Mouse (Mus musculus) MEL (cell line): ENCODE measurements around the gene Cntn2. TPM values are rescaled to one million over a fixed set of nuclear protein-coding genes. Genes with fewer than 3 reads are reported as not detected.

Experiments
- DNase-seq: peaks from one replicate; pipeline ENCODE4 v3.0.0; 2011; ENCODE audit warnings: low read depth, low spot score
- H3K27ac ChIP-seq: 2 replicates; pipeline ENCODE4 v1.5.1; 2012; ENCODE audit warnings: low read depth, mild to moderate bottlenecking, control low read depth, low read length, moderate library complexity; ENCODE audit not compliant: control insufficient read depth
- H3K27me3 ChIP-seq, 2 experiments: fragments of 150-350 bp in 1 of 2; sonication (generic) in 1 of 2; 2 replicates each; pipeline ENCODE4 v1.6.1; 2012; ENCODE audit warnings: low read length in 2 of 2, mild to moderate bottlenecking in 2 of 2, improper control_type of control experiment in 1 of 2, moderate library complexity in 1 of 2; ENCODE audit not compliant: insufficient read depth in 2 of 2, control insufficient read depth in 1 of 2
- H3K36me3 ChIP-seq, 2 experiments: 2 replicates each; pipeline ENCODE4 v1.6.1; 2012 to 2014; ENCODE audit warnings: low read length in 2 of 2, improper control_type of control experiment in 1 of 2, inconsistent platforms in 1 of 2, mild to moderate bottlenecking in 1 of 2; ENCODE audit not compliant: insufficient read depth in 2 of 2, control insufficient read depth in 1 of 2
- H3K4me1 ChIP-seq, 2 experiments: fragments of 150-350 bp in 1 of 2; sonication (generic) in 1 of 2; 2 replicates each; pipeline ENCODE4 v1.6.1; 2012; ENCODE audit warnings: low read length in 2 of 2, improper control_type of control experiment in 1 of 2, mild to moderate bottlenecking in 1 of 2; ENCODE audit not compliant: insufficient read depth in 2 of 2, control insufficient read depth in 1 of 2
- H3K4me3 ChIP-seq, 2 experiments: fragments of 150-350 bp in 1 of 2; sonication (generic) in 1 of 2; 2 replicates each; pipeline ENCODE4 v1.5.1; 2012; ENCODE audit warnings: low read depth in 2 of 2, low read length in 2 of 2, mild to moderate bottlenecking in 2 of 2, moderate library complexity in 2 of 2, control low read depth in 1 of 2, improper control_type of control experiment in 1 of 2; ENCODE audit not compliant: control insufficient read depth in 1 of 2, insufficient read depth in 1 of 2
- H3K79me2 ChIP-seq: 2 replicates; pipeline ENCODE4 v1.6.1; 2012; ENCODE audit warnings: mild to moderate bottlenecking, low read length, moderate library complexity; ENCODE audit not compliant: control insufficient read depth, poor library complexity, insufficient read depth
- H3K9ac ChIP-seq: 2 replicates; pipeline ENCODE4 v1.6.1; 2012; ENCODE audit warnings: low read depth, mild to moderate bottlenecking, control low read depth, low read length, moderate library complexity; ENCODE audit not compliant: control insufficient read depth, poor library complexity, severe bottlenecking
- H3K9me3 ChIP-seq: fragments of 150-350 bp; sonication (generic); replicated peaks from 2 replicates; pipeline ENCODE4 v1.6.1; 2012; ENCODE audit warnings: mild to moderate bottlenecking, low read length, improper control_type of control experiment, moderate library complexity; ENCODE audit not compliant: insufficient read depth
- BHLHE40 ChIP-seq: IDR thresholded peaks from 2 replicates; pipeline ENCODE4 v1.6.1; 2012; ENCODE audit warnings: low read depth, mild to moderate bottlenecking, inconsistent platforms, low read length, improper control_type of control experiment, borderline replicate concordance
- CHD2 ChIP-seq: IDR thresholded peaks from 2 replicates; pipeline ENCODE4 v1.6.1; 2011; ENCODE audit warnings: low read length, improper control_type of control experiment
- CTCF ChIP-seq, 3 experiments: IDR thresholded peaks in 2 of 3; conservative IDR thresholded peaks in 1 of 3; 2 replicates each; pipeline ENCODE4 v1.5.1; 2011 to 2012; ENCODE audit warnings: low read length in 3 of 3, low read depth in 2 of 3, mild to moderate bottlenecking in 2 of 3, improper control_type of control experiment in 1 of 3, inconsistent platforms in 1 of 3, mixed read lengths in 1 of 3, moderate library complexity in 1 of 3; ENCODE audit not compliant: control insufficient read depth in 1 of 3, insufficient read depth in 1 of 3, poor library complexity in 1 of 3, severe bottlenecking in 1 of 3
- EP300 ChIP-seq, 2 experiments: IDR thresholded peaks; 2 replicates each; pipeline ENCODE4 v1.6.1; 2011; ENCODE audit warnings: improper control_type of control experiment in 2 of 2, low read length in 2 of 2, low read depth in 1 of 2, mild to moderate bottlenecking in 1 of 2
- ETS1 ChIP-seq: IDR thresholded peaks from 2 replicates; pipeline ENCODE4 v1.6.1; 2012; ENCODE audit warnings: low read depth, mild to moderate bottlenecking, inconsistent platforms, low read length, improper control_type of control experiment, moderate library complexity
- HCFC1 ChIP-seq: IDR thresholded peaks from 2 replicates; pipeline ENCODE4 v1.6.1; 2012; ENCODE audit warnings: low read depth, mild to moderate bottlenecking, inconsistent platforms, low read length, improper control_type of control experiment, moderate library complexity
- JUND ChIP-seq: IDR thresholded peaks from 2 replicates; pipeline ENCODE4 v1.6.1; 2011; ENCODE audit warnings: low read depth, mild to moderate bottlenecking, improper control_type of control experiment, low read length
- KAT2A ChIP-seq: conservative IDR thresholded peaks from 2 replicates; pipeline ENCODE4 v1.6.1; 2012; ENCODE audit warnings: low read depth, low read length, improper control_type of control experiment, inconsistent platforms
- MAFK ChIP-seq: IDR thresholded peaks from 2 replicates; pipeline ENCODE4 v1.6.1; 2011; ENCODE audit warnings: low read depth, mild to moderate bottlenecking, low read length, improper control_type of control experiment, borderline replicate concordance
- MAX ChIP-seq: IDR thresholded peaks from 2 replicates; pipeline ENCODE4 v1.6.1; 2011; ENCODE audit warnings: low read length, improper control_type of control experiment
- MAZ ChIP-seq: IDR thresholded peaks from 2 replicates; pipeline ENCODE4 v1.6.1; 2012; ENCODE audit warnings: low read depth, mild to moderate bottlenecking, inconsistent platforms, low read length, improper control_type of control experiment
- MEF2A ChIP-seq: IDR thresholded peaks from 2 replicates; pipeline ENCODE4 v1.6.1; 2014; ENCODE audit warnings: low read depth, mild to moderate bottlenecking, inconsistent platforms, low read length, improper control_type of control experiment; ENCODE audit not compliant: poor library complexity, insufficient replicate concordance, severe bottlenecking; ENCODE audit errors: extremely low read depth
- NRF1 ChIP-seq: IDR thresholded peaks from 2 replicates; pipeline ENCODE4 v1.6.1; 2014; ENCODE audit warnings: low read depth, mild to moderate bottlenecking, inconsistent platforms, low read length, improper control_type of control experiment, moderate library complexity; ENCODE audit not compliant: poor library complexity, insufficient read depth, severe bottlenecking
- POLR2A ChIP-seq, 2 experiments: IDR thresholded peaks; 2 replicates each; pipeline ENCODE4 v1.6.1; 2011 to 2012; ENCODE audit warnings: low read length in 2 of 2, mild to moderate bottlenecking in 2 of 2, control low read depth in 1 of 2, improper control_type of control experiment in 1 of 2, low read depth in 1 of 2, moderate library complexity in 1 of 2; ENCODE audit not compliant: control insufficient read depth in 1 of 2, insufficient read depth in 1 of 2, poor library complexity in 1 of 2
- POLR2AphosphoS2 ChIP-seq: IDR thresholded peaks from 2 replicates; pipeline ENCODE4 v1.6.1; 2011; ENCODE audit warnings: low read length, improper control_type of control experiment
- RCOR1 ChIP-seq: IDR thresholded peaks from 2 replicates; pipeline ENCODE4 v1.6.1; 2012; ENCODE audit warnings: low read depth, mild to moderate bottlenecking, inconsistent platforms, low read length, improper control_type of control experiment
- SIN3A ChIP-seq: IDR thresholded peaks from 2 replicates; pipeline ENCODE4 v1.6.1; 2012; ENCODE audit warnings: low read length, improper control_type of control experiment, inconsistent platforms
- TAL1 ChIP-seq: IDR thresholded peaks from 2 replicates; pipeline ENCODE4 v1.6.1; 2012; ENCODE audit warnings: mild to moderate bottlenecking, inconsistent platforms, low read length, moderate library complexity, mixed read lengths
- TBP ChIP-seq: IDR thresholded peaks from 2 replicates; pipeline ENCODE4 v1.8.0; 2011; ENCODE audit warnings: low read depth, low read length, improper control_type of control experiment
- UBTF ChIP-seq: IDR thresholded peaks from 2 replicates; pipeline ENCODE4 v1.6.1; 2012; ENCODE audit warnings: low read depth, mild to moderate bottlenecking, inconsistent platforms, low read length, improper control_type of control experiment, moderate library complexity, borderline replicate concordance; ENCODE audit not compliant: insufficient read depth
- USF1 ChIP-seq: IDR thresholded peaks from 2 replicates; pipeline ENCODE4 v1.6.1; 2014; ENCODE audit warnings: low read depth, mild to moderate bottlenecking, inconsistent platforms, low read length, improper control_type of control experiment, moderate library complexity
- ZKSCAN1 ChIP-seq: IDR thresholded peaks from 2 replicates; pipeline ENCODE4 v1.6.1; 2012; ENCODE audit warnings: low read depth, mild to moderate bottlenecking, inconsistent platforms, low read length, improper control_type of control experiment, moderate library complexity
- polyA plus RNA-seq, 2 experiments: library from polyadenylated mRNA; stranded (reverse) in 1 of 2; unstranded in 1 of 2; fragments of >175 nt in 1 of 2; fragments of >200 nt in 1 of 2; gene quantifications; 2 replicates each; pipeline versions ENCODE4 v1.2.1 to v1.2.4; 2012; ENCODE audit warnings: low replicate concordance in 2 of 2, low read depth in 1 of 2; ENCODE audit not compliant: insufficient read length in 2 of 2, insufficient read depth in 1 of 2, missing spikeins in 1 of 2
- total RNA-seq: library from RNA; depleted of rRNA; stranded (reverse); fragments of 300-350 nt; gene quantifications from 2 replicates; pipeline ENCODE4 v1.2.3, GENCODE M21; 2012

Gene Cntn2
- total and polyA plus RNA-seq, 3 experiments: not detected

- H3K27ac ChIP-seq: no peak overlapping the region
- no peak for DNase-seq
- H3K9ac ChIP-seq: no peak overlapping the region
- no peaks in the 10 kb centered on the region for H3K4me1 ChIP-seq
- no peaks in the 10 kb centered on the region for H3K79me2 ChIP-seq
- H3K36me3 ChIP-seq: no peaks in the 10 kb centered on the region
- H3K27me3 ChIP-seq: peaks cover 0 to 6% of the 10 kb centered on the region in 2 experiments; a peak in 2 of 4 replicates
- no peaks in the 10 kb centered on the region for H3K9me3 ChIP-seq
- TF ChIP-seq MAZ: no peak
- no peak for TF ChIP-seq JUND
- no peak overlapping the region for H3K4me3 ChIP-seq
These were observed 48.4 kb upstream of the Cntn2 start for GRCm38 (mm10) chr1:132591399-132591930.

- no peak overlapping the region for H3K27ac ChIP-seq
- peaks cover 0 to 8% of the 10 kb centered on the region in 2 experiments; a peak in 2 of 4 replicates for H3K27me3 ChIP-seq
- no peak overlapping the region for H3K4me3 ChIP-seq
- H3K79me2 ChIP-seq: no peaks in the 10 kb centered on the region
- no peaks in the 10 kb centered on the region for H3K36me3 ChIP-seq
- TF ChIP-seq ETS1: no peak
- TF ChIP-seq MAX: no peak
- TF ChIP-seq CHD2: no peak
- no peak for TF ChIP-seq USF1
- no peak for TF ChIP-seq RCOR1
- no peak for TF ChIP-seq UBTF
- no peak for TF ChIP-seq CTCF (IDR thresholded peaks at IDR 0.05 in 2 of 3, conservative IDR thresholded peaks at IDR 0.05 in 1 of 3; ENCODE audit: control insufficient read depth in 1 of 3, insufficient read depth in 1 of 3, low read depth in 2 of 3, low read length in 3 of 3, poor library complexity in 1 of 3, severe bottlenecking in 1 of 3)
- TF ChIP-seq TAL1: no peak
- TF ChIP-seq BHLHE40: no peak
- TF ChIP-seq MAFK: no peak
- no peak for TF ChIP-seq HCFC1
- TF ChIP-seq KAT2A: no peak
- TF ChIP-seq POLR2AphosphoS2: no peak
- TF ChIP-seq POLR2A (IDR thresholded peaks at IDR 0.05; ENCODE audit: control insufficient read depth in 1 of 2, insufficient read depth in 1 of 2, low read depth in 1 of 2, low read length in 2 of 2, poor library complexity in 1 of 2): no peak
- TF ChIP-seq NRF1: no peak
- TF ChIP-seq ZKSCAN1: no peak
- no peak for TF ChIP-seq TBP
- TF ChIP-seq MEF2A: no peak
- no peak for TF ChIP-seq SIN3A
- TF ChIP-seq EP300 (IDR thresholded peaks at IDR 0.05; ENCODE audit: low read depth in 1 of 2, low read length in 2 of 2): no peak
- no peaks in the 10 kb centered on the region for H3K4me1 ChIP-seq
- DNase-seq: no peak
- H3K9ac ChIP-seq: no peak overlapping the region
- no peaks in the 10 kb centered on the region for H3K9me3 ChIP-seq
These were observed 43.7 kb upstream of the Cntn2 start for GRCm38 (mm10) chr1:132586679-132587201.
